Mouse (Mus musculus) cerebellum, adult 11-12 months (tissue): ENCODE results near the gene Sit1.
"Not testable (repeated sequence)": the region's sequence is repeated elsewhere in the genome, so short reads cannot be mapped to it uniquely, and the experiment has no call there.

ENCODE experiments used
- DNase-seq: peaks from one replicate; pipeline ENCODE4 v3.0.0; 2022

Sit1 gene

GRCm38 (mm10) chr4:43499407-43500333 lies 16.1 kb upstream of the Sit1 start, which contains the start of gene Arhgef39:
Gene Arhgef39, minus strand, starts transcription at chr4:43499695.
- DNase-seq, result peak; percentile 83

- no peak for DNase-seq
Observed at GRCm38 (mm10) chr4:43498983-43499382, 15.4 kb upstream of the Sit1 start.

- no peak for DNase-seq
Observed at GRCm38 (mm10) chr4:43497946-43498345, 14.4 kb upstream of the Sit1 start.

- DNase-seq, result no peak
Observed at GRCm38 (mm10) chr4:43497405-43497804, 13.9 kb upstream of the Sit1 start.

GRCm38 (mm10) chr4:43496587-43496986 lies 13.1 kb upstream of the Sit1 start:
- no peak for DNase-seq

GRCm38 (mm10) chr4:43493846-43494240 lies 10.3 kb upstream of the Sit1 start:
- DNase-seq, result no peak

GRCm38 (mm10) chr4:43493186-43493845 lies 9.8 kb upstream of the Sit1 start:
- peak; percentile 96 for DNase-seq

GRCm38 (mm10) chr4:43492821-43493185 lies 9.3 kb upstream of the Sit1 start, which contains the start of gene Ccdc107:
Gene Ccdc107, plus strand, starts transcription at chr4:43492900.
- DNase-seq, result peak; percentile 98

GRCm38 (mm10) chr4:43492101-43492820 lies 8.7 kb upstream of the Sit1 start:
- peak; percentile 52 for DNase-seq

- peak; percentile 47 for DNase-seq
Observed at GRCm38 (mm10) chr4:43490801-43491200, 7.3 kb upstream of the Sit1 start.

- peak; percentile 14 for DNase-seq
Observed at GRCm38 (mm10) chr4:43489611-43490010, 6.1 kb upstream of the Sit1 start.

- DNase-seq, result not testable (repeated sequence)
Observed at GRCm38 (mm10) chr4:43485666-43486065, 2.1 kb upstream of the Sit1 start.

GRCm38 (mm10) chr4:43482591-43482990 lies 943 bp downstream of the Sit1 start:
- peak; percentile 57 for DNase-seq

- DNase-seq, result no peak
Observed at GRCm38 (mm10) chr4:43481894-43482456, 1.6 kb downstream of the Sit1 start.

- DNase-seq, result no peak
Observed at GRCm38 (mm10) chr4:43480985-43481384, 2.5 kb downstream of the Sit1 start.

GRCm38 (mm10) chr4:43478906-43479832 lies 4.4 kb downstream of the Sit1 start:
- DNase-seq, result no peak

- no peak for DNase-seq
Observed at GRCm38 (mm10) chr4:43478534-43478858, 5.0 kb downstream of the Sit1 start.

GRCm38 (mm10) chr4:43477857-43478533 lies 5.5 kb downstream of the Sit1 start:
- peak; percentile 88 for DNase-seq

- no peak for DNase-seq
Observed at GRCm38 (mm10) chr4:43476604-43477003, 6.9 kb downstream of the Sit1 start.

GRCm38 (mm10) chr4:43473636-43474035 lies 9.9 kb downstream of the Sit1 start:
- no peak for DNase-seq

- DNase-seq, result no peak
Observed at GRCm38 (mm10) chr4:43470301-43470700, 13.2 kb downstream of the Sit1 start.
